Mouse (Mus musculus): ENCODE results near the gene Rnf17.

Rnf17 gene

DNA sequence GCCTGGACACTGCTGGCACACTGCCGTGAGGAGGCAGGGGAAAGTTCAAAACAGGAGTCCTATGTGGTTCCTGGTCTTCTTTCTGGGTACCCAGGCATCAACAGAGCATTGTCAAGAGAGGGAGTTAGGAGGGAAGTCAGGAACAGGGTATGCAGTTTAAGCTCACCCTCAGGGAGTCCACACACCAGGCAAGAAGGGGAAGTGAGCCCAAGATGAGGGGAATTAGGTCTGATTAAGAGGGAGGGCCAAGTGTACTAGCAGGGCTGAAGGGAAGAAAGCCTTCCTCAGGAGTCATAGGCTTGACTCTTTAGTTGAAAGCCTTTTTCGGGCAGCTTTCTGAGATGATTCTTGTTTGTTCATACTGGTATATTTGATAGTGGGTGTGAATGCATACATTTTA lies 112.4 kb downstream of the Rnf17 start:
- no peak for DNase-seq

DNA sequence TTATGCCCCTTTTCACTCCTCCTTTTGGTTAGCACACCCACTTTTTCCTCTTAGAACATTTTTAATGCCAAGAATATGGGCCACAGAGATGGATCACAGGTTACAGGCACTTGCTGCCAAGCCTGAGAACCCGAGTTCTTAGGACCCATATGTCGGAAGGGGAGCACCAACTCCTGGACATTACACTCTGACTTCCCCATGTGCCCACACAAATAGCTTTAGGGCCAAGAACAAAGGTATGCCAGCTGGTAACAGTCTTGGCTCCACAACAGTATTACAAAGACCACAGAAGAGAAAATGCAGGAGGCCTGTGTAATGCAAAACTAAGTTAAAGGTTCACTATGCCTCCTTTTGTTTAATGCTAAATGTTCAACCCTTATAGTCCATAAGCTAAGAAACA lies 128.4 kb downstream of the Rnf17 start:
- no peak for DNase-seq

DNA sequence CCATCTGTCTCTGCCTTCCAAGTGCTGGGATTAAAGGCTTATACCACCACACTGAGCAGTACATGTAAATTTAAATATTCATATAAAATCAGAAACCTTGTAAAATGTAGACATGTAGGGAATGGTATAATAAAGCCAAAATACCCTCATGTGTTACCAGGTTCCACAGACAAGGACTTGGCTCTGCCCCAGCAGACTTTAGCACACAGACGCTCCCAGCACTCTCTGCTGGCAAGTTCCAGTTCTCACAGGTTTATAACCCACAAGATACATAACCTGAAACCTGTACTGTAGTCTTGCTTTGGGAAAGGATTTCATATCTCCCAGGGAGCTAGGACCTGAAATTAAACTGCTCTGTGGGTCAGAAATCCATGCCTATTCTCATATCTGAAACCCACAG lies 142.6 kb downstream of the Rnf17 start:
- DNase-seq: no peak

DNA sequence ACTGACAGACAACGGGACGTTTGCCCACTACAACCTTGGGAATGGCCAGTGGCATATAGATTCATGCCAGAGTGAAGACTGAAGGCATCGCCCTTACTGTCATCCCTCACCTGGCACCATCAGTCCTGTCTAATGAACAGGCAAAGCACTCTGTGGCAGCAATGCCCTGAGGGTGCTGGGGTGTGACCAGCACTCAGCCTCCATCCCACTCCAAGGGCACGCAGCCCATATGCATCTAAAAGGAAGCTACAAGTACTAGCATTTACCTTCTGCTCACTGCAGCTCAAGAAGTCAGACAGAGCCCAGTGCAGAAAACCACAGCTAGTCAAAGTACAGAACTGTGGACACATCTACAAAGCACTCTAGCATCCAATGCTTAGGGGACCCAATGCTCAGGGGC lies 143.1 kb downstream of the Rnf17 start:
- DNase-seq: no peak

DNA sequence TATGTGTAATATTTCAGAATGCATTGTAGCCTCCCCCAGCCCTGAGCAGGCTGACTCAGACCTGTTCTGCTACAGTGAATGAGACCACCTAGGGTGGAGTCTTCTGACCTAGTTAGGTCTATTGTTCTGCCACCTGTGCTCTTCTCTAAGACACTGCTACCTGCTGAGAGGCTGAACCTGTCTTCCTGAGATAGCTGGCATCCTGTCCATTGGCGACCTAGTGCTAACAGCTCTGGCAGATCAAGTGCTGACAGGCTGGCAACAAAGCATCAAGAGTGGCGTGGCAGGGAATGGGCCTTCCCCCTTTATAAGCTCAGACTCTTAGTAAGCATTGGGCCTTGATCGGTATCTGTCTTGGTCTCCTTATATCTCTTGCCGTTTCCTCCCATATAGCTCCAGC lies 148.6 kb downstream of the Rnf17 start:
- no peak for DNase-seq

DNA sequence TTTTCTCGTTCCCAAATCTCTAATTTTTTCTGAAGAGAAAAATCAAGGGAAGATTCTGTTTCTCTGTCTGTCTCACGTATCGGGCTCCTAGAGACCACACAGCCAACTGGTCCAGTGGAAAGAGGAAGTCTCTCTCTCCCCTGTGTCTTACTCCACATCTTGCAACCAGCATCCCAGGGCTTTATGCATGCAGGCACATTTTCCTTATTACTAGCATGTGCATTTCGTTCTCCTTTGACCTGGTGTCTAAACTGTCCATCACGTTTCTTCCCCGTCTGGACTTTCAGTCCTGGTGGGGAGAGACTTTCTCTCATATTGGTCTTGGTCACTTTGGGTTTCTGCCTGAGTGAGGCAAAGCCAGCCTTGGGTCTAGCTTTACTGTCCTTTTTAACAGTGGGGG lies 150.5 kb downstream of the Rnf17 start:
- DNase-seq: no peak

DNA sequence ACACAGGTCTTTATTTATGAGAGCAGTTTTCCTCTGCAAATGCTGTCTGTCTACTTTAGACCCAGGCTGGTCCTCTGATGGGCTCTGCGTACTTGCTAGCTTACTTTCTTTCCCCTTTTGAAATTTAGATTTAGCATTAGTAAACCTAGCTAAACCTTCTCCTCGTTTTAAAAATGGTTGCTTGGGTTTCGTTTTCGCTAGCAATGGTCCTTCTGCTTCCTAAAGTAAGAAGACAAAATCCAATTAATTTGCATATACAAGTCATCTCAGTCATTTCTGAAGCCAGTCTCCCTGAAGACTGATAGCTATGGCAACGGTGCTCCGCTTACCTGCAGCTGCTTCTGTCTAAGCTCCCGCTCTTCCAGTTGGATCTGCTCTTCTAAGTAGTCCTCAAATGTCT lies 150.9 kb downstream of the Rnf17 start:
- DNase-seq: no peak

DNA sequence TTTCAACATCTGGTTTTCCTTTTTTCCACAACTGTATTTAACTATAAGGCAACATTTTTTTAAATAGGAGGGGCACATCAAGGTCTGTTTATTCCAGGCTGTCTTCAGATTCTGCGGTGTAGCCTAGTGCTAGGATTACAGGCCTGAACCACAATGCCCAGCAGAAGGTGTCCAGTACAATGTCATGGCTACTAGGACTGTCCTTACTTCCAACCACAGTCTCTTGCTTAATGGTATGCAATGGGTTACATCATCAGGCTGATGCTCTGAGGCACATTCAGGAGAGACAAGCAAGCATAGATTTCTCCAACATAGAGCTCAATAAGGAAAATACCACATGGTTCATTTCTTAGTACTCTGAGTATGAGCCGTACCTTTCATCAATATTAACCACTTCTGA lies 152.3 kb downstream of the Rnf17 start:
- no peak for DNase-seq

DNA sequence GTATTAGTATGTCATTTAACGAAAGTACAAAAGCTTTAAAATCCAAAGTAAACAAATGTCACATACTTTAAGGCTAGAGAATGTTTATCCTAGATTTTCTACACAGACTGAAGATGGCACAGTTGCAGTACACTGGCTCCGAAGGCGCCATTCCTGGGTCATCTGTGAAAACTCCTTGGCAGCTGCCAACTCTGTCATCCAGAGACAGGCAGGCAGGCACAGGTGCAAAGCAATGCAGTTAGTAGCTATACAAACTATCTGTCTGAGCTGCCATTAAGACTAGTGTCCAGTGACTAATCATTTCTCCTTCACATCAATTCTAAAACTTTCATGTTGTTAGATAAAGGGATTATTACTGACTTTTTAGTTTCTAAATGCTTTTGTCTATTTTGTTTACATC lies 156.8 kb downstream of the Rnf17 start:
- DNase-seq: no peak

DNA sequence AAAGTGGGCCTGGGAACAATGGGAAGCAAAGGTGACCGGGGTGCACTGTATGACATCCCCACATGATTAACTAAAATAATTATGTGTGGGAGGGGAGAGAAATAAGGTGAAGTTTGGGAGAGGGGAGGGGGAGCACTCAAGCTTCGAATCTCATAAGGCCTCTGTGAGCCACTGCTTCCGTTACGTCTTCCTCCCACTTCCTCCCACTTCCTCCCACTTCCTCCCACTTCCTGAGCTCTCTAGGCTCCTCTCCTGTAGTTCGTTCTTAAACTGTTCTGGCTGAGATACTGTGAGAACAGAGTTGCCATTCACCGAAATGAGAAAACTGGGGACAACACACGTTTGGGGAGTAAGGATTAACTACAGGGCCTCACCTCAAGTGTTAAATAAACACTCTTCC lies 165.1 kb downstream of the Rnf17 start:
- no peak for DNase-seq

DNA sequence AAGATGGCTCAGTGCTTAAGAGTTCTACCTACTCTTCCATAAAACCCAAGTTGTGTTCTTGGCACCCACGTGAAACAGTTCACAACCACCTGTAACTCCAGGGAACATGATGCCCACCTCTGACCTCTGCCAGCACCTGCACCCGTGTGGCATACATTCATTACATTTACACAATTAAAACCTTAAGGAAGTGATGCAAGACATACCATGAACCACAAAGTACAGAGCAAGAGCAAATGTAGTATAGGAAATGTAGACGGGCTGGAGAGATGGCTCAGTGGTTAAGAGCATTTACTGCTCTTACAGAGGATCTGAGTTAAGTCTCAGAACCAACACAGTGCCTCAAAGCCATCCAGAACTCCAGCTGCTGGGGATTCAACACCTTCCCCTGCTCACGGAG lies 166.7 kb downstream of the Rnf17 start:
- DNase-seq: no peak

DNA sequence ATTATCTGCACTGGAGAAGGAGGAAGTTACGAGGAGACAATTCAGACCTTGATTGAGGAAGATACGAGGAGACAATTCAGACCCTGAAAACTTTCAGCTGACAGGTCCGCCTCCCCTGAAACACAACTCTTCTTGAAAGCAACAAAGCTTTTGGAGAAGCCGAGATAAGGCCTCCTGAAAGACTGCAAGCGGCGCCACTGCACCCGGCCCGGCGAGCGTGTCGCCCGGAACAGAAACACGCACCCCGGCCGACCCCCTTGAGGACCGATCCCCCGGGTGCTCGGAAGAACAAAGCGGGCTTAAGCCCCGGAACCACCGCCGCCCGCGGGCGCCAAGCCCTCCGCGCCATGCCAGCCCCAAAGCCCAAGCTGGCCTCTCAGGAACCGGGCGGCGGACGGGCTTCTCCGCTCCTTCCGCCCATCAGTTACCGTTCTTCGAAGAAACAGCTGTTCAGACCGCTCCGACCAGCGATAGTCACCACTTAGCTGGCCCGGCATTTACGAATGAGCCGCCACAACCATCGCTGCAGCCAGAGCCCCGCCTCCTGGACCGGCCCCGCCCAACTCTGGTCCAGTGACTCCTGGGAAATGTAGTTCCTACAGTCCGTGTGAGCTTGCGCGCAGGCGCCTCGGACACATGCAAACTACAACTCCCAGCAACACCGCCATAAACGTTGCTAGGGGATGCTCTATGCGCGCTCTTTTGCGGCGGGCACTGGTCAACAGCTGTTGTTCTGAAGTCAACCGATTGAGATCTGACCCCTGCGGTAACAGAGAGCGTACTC lies 169.1 kb downstream of the Rnf17 start:
- DNase-seq: peak; percentile 97

DNA sequence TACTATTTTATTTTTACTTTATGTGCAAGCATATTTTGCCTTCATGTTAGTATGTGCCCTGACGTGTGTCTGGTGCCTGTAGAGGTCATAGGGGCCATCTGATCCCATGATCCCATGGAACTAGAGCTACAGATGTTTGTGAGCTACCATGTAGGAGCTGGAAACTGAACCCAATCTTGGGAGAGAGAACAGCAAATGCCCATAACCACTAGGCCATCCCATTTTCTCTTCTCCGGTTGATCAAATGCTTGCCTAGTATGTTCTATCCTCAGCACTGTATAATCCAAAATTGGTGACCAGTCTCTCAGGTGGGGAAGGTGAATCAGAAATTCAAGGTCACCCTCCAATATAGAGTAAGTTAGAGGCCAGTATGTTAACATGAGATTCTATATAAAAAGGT lies 170.2 kb downstream of the Rnf17 start:
- no peak for DNase-seq

All from lung, postnatal 36 days (tissue).